ENCODE assay signal across 14 mouse cellular contexts in the genomic region with DNA sequence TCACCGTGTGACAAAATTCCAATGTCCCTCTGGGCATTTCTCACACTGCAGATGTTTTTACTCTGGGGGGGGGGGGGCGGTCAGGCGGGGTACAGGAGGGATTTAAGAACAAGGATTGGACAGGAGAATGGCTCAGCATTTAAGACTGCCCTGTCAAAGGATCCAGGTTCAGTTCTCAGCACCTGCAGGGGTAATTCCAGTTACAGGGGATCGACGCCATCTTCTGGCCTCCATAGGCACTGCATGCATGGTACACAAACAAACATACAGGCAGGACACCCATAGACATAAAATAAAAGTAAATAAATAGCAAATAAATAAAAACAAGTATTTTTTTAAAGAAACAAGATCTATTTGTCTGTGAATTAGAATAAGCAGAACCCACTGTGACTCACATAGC.
DNase-seq lines count a peak whose midpoint lies in the region; ATAC-seq and TF ChIP-seq lines count a peak whose summit lies in the region.
"Had no signal": no experiment of that assay in that cellular context is flagged by ENCODE, and none has a peak within 500 bp of the region (broad histone marks: within the 10 kb centered on the region; RNA-seq: fewer than 3 reads in every experiment).

No protein-coding gene starts in this region.

- no peaks in the 10 kb centered on the region for H3K27me3 ChIP-seq in liver, adult 2 months (ENCODE audit: control insufficient read depth, insufficient read depth, low read length)
- H3K27me3 ChIP-seq in liver, embryonic 11.5 days (replicated peaks; ENCODE audit: control insufficient read depth, insufficient read depth, low read length): no peaks in the 10 kb centered on the region
- no peaks in the 10 kb centered on the region for H3K27me3 ChIP-seq in CH12.LX (replicated peaks)
- H3K27me3 ChIP-seq: embryonic facial prominence, embryonic 15.5 days; hindbrain, embryonic 15.5 days; limb, embryonic 15.5 days; midbrain, embryonic 15.5 days had no signal

- TF ChIP-seq POLR2A in liver, adult 2 months (IDR thresholded peaks at IDR 0.05; ENCODE audit: extremely low read depth, insufficient read depth, low read length): no peak
- no peak for TF ChIP-seq POLR2A in CH12.LX (IDR thresholded peaks at IDR 0.05; ENCODE audit: low read depth, low read length)

- ATAC-seq in liver, embryonic 11.5 days (replicated peaks; ENCODE audit: low FRiP score): no peak
- ATAC-seq: midbrain, embryonic 15.5 days had no signal

- no peak overlapping the region for H3K4me2 ChIP-seq in liver, embryonic 11.5 days
- H3K4me2 ChIP-seq in CH12.LX (ENCODE audit: insufficient read depth, low read depth, poor library complexity, severe bottlenecking): no peak overlapping the region
- H3K4me2 ChIP-seq: embryonic facial prominence, embryonic 15.5 days; hindbrain, embryonic 15.5 days; limb, embryonic 15.5 days; midbrain, embryonic 15.5 days had no signal

- intact Hi-C loops in heart, postnatal 36 days (cut with DNase I): no loop called here

- dilution Hi-C loops in CH12.LX (cut with MboI; ENCODE audit: extremely low pct_ligation_motif_present, extremely low pct_unique_long_range_greater_than_20kb, low sequenced_read_pairs): no loop called here

- TF ChIP-seq RAD21 in CH12.LX (IDR thresholded peaks at IDR 0.05; ENCODE audit: low read depth, low read length): peak; percentile 38

- peak; percentile 62 for DNase-seq in heart, adult 11 months
- no peak for DNase-seq in heart, postnatal 36 days
- DNase-seq in liver, adult 2 months (ENCODE audit: extremely low read depth, low read depth, low spot score): no peak
- no peak for DNase-seq in liver, embryonic 11.5 days (ENCODE audit: low spot score)
- DNase-seq in CH12.LX (ENCODE audit: extremely low read depth) (peak; percentile 9), R1 (ENCODE audit: low read depth, low spot score) (peak; percentile 29)
- no peak for DNase-seq in c-Kit-positive CD71-positive TER-119-positive erythroid progenitor cells, embryonic 14.5 days (ENCODE audit: low spot score)
- no peak for DNase-seq in embryo, embryonic 10.5 days (ENCODE audit: low spot score)
- DNase-seq: cerebellum, adult 8-10 months; right cerebral cortex, postnatal 25 days had no signal

- H3K79me2 ChIP-seq in liver, adult 2 months (ENCODE audit: control insufficient read depth, insufficient read depth, low read length): no peaks in the 10 kb centered on the region
- H3K79me2 ChIP-seq in CH12.LX (replicated peaks; ENCODE audit: control insufficient read depth, extremely low read depth, insufficient read depth, poor library complexity, severe bottlenecking): no peaks in the 10 kb centered on the region

- H3K9me3 ChIP-seq in liver, embryonic 11.5 days (ENCODE audit: control insufficient read depth, low read length): no peaks in the 10 kb centered on the region
- H3K9me3 ChIP-seq in CH12.LX (replicated peaks; ENCODE audit: low read length): no peaks in the 10 kb centered on the region
- H3K9me3 ChIP-seq: embryonic facial prominence, embryonic 15.5 days; hindbrain, embryonic 15.5 days; limb, embryonic 15.5 days; midbrain, embryonic 15.5 days had no signal

- no peak overlapping the region for H3K27ac ChIP-seq in liver, adult 2 months (replicated peaks; ENCODE audit: insufficient read depth, low read depth, low read length)
- H3K27ac ChIP-seq in liver, embryonic 11.5 days (ENCODE audit: low read depth, low read length): no peak overlapping the region
- no peak overlapping the region for H3K27ac ChIP-seq in CH12.LX (ENCODE audit: insufficient read depth, low read depth)
- H3K27ac ChIP-seq: embryonic facial prominence, embryonic 15.5 days; hindbrain, embryonic 15.5 days; limb, embryonic 15.5 days; midbrain, embryonic 15.5 days had no signal

- H3K4me3 ChIP-seq in liver, adult 2 months (ENCODE audit: insufficient read depth, low read depth, low read length): no peak overlapping the region
- no peak overlapping the region for H3K4me3 ChIP-seq in liver, embryonic 11.5 days (ENCODE audit: low read depth, low read length)
- H3K4me3 ChIP-seq in CH12.LX (replicated peaks in 1 of 3; ENCODE audit: low read depth in 2 of 3, low read length in 2 of 3, poor library complexity in 1 of 3): no peak overlapping the region
- H3K4me3 ChIP-seq: embryonic facial prominence, embryonic 15.5 days; hindbrain, embryonic 15.5 days; limb, embryonic 15.5 days; midbrain, embryonic 15.5 days had no signal

- TF ChIP-seq CTCF in liver, adult 2 months (IDR thresholded peaks at IDR 0.05; ENCODE audit: low read depth, low read length): peak; percentile 28; the same call in 1 of the 2 replicates
- TF ChIP-seq CTCF in CH12.LX (conservative IDR thresholded peaks at IDR 0.05 in 1 of 2, IDR thresholded peaks at IDR 0.05 in 1 of 2; ENCODE audit: low read depth in 2 of 2, low read length in 2 of 2): peak in 1 of 2 experiments; percentile 44; a peak in 2 of 4 replicates

- H3K36me3 ChIP-seq in liver, adult 2 months (ENCODE audit: control insufficient read depth, insufficient read depth, low read length): no peaks in the 10 kb centered on the region
- H3K36me3 ChIP-seq in liver, embryonic 11.5 days (ENCODE audit: control insufficient read depth, insufficient read depth, low read length): no peaks in the 10 kb centered on the region
- no peaks in the 10 kb centered on the region for H3K36me3 ChIP-seq in CH12.LX (replicated peaks in 1 of 2; ENCODE audit: control insufficient read depth in 1 of 2, insufficient read depth in 1 of 2, low read length in 1 of 2)
- H3K36me3 ChIP-seq: embryonic facial prominence, embryonic 15.5 days; hindbrain, embryonic 15.5 days; limb, embryonic 15.5 days; midbrain, embryonic 15.5 days had no signal

- WGBS in liver, adult 2 months: 88% methylated on average over 5 of the region's 5 CpGs
- 84% methylated on average over 5 of the region's 5 CpGs for WGBS in liver, embryonic 11.5 days

- in situ Hi-C loops in CH12.LX (cut with MboI; ENCODE audit: low pct_ligation_motif_present, low pct_unique_long_range_greater_than_20kb, low sequenced_read_pairs): no loop called here

- peaks cover 2% of the 10 kb centered on the region; the same call in 1 of the 2 replicates for H3K4me1 ChIP-seq in liver, adult 2 months (ENCODE audit: control insufficient read depth, insufficient read depth, low read length)
- no peaks in the 10 kb centered on the region for H3K4me1 ChIP-seq in liver, embryonic 11.5 days (replicated peaks; ENCODE audit: control insufficient read depth, insufficient read depth, low read length)
- H3K4me1 ChIP-seq in CH12.LX (ENCODE audit: control insufficient read depth in 1 of 2, insufficient read depth in 2 of 2): no peaks in the 10 kb centered on the region
- H3K4me1 ChIP-seq: embryonic facial prominence, embryonic 15.5 days; limb, embryonic 15.5 days; midbrain, embryonic 15.5 days had no signal

- no peak for TF ChIP-seq EP300 in CH12.LX (IDR thresholded peaks at IDR 0.05; ENCODE audit: low read length)

- no peak overlapping the region for H3K9ac ChIP-seq in liver, adult 2 months (ENCODE audit: low read depth, low read length)
- H3K9ac ChIP-seq in liver, embryonic 11.5 days (ENCODE audit: low read depth, low read length): no peak overlapping the region
- no peak overlapping the region for H3K9ac ChIP-seq in CH12.LX (ENCODE audit: insufficient read depth, low read depth)
- H3K9ac ChIP-seq: embryonic facial prominence, embryonic 15.5 days; hindbrain, embryonic 15.5 days; limb, embryonic 15.5 days; midbrain, embryonic 15.5 days had no signal

TF ChIP-seq in CH12.LX, 34 proteins besides CTCF, POLR2A, EP300 and RAD21:
- peak; percentile 18; the same call in 1 of the 2 replicates for TF ChIP-seq SMC3 (IDR thresholded peaks at IDR 0.05; ENCODE audit: low read depth, low read length)
- TF ChIP-seq PAX5 (IDR thresholded peaks at IDR 0.05; ENCODE audit: low read length): no peak

Comparison
In these comparisons a context has a peak if more than half of its experiments do, and no peak if none do; other contexts are left out.
1. DNase-seq: peak in heart, adult 11 months (single experiment), CH12.LX (single experiment) and R1 (single experiment); none in heart, postnatal 36 days (0 of 2), liver, adult 2 months (single experiment), liver, embryonic 11.5 days (single experiment), c-Kit-positive CD71-positive TER-119-positive erythroid progenitor cells, embryonic 14.5 days (single experiment) and embryo, embryonic 10.5 days (single experiment).